Mouse (Mus musculus): ENCODE results near the gene Snx29.

Snx29 gene

DNA sequence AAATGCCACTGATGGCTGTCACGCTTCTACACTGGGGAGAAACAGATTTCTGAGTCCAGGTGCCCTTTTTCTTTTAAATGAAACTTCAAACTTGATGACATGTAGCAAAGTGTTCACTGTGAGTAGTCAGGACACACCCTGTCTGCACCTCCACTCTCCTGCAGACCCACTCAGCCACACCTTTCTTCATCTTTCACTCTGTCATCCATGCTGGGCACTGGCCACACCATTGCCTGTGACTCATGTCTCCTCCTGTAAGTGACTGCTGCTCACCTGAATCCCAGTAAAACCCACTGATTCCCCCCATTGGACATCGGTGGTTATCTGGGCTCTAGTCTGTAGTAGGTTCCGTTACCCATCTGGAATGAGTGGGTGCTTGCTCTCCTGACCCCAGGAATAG is 467.8 kb downstream of the Snx29 start:
- DNase-seq (ENCODE audit: low spot score): no peak

GRCm38 (mm10) chr16:11793391-11793790 is 470.7 kb downstream of the Snx29 start:
- no peak for DNase-seq (ENCODE audit: low spot score)

GRCm38 (mm10) chr16:11794628-11795027 is 471.9 kb downstream of the Snx29 start:
- no peak for DNase-seq (ENCODE audit: low spot score)

- DNase-seq (ENCODE audit: low spot score): no peak
Measured at GRCm38 (mm10) chr16:11795758-11796460, 473.2 kb downstream of the Snx29 start.

GRCm38 (mm10) chr16:11801960-11802539 is 479.3 kb downstream of the Snx29 start:
- no peak for DNase-seq (ENCODE audit: low spot score)

All from yolk sac, embryonic 10.5 days (tissue).